Mouse (Mus musculus) myocyte (in vitro differentiated cells): Measurements from ENCODE around the gene Klhl3.

ENCODE experiments used
- CEBPB ChIP-seq: IDR thresholded peaks from 2 replicates; pipeline ENCODE4 v1.6.1; 2011; ENCODE audit warnings: mild to moderate bottlenecking, moderate library complexity; ENCODE audit not compliant: poor library complexity, insufficient read depth, severe bottlenecking
- POLR2A ChIP-seq: IDR thresholded peaks from one replicate; pipeline ENCODE4 v1.6.1; 2011; ENCODE audit warnings: low read depth, mild to moderate bottlenecking, control low read depth, moderate library complexity; ENCODE audit not compliant: insufficient read length
- POLR2AphosphoS2 ChIP-seq: IDR thresholded peaks from one replicate; pipeline ENCODE4 v1.6.1; 2011; ENCODE audit warnings: low read depth, control low read depth; ENCODE audit not compliant: insufficient read length

DNA sequence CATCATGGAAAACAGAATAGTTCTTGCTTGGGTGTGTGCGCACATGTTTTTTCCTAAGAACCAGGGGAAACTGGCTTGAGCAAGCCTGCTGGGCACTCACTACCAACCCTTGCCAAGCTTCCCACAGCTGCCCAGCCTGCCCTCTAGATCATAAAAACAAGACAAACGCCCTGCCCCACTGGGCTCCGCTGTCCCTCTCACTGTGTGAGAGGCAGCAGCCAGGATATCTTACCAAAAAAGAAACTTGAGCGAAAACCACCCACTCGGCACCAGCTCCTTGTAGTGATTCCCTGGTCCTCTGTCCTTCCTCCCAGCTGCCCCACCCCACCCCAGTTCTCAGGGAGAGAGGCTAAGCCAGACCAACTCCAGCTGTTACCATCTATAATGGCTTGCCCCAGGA, 48.1 kb downstream of the Klhl3 start:
- TF ChIP-seq CEBPB (no peak), POLR2AphosphoS2 (no peak), POLR2A (no peak)
